Mouse (Mus musculus): Measurements from ENCODE around the gene Ppm1n. TPM values are rescaled to one million over a fixed set of nuclear protein-coding genes. Genes with fewer than 3 reads are reported as not detected.
A peak's percentile ranks its signal among the peaks of the same experiment; 100 is the strongest.

Ppm1n gene
- total and polyA plus RNA-seq, 3 experiments: not detected

DNA sequence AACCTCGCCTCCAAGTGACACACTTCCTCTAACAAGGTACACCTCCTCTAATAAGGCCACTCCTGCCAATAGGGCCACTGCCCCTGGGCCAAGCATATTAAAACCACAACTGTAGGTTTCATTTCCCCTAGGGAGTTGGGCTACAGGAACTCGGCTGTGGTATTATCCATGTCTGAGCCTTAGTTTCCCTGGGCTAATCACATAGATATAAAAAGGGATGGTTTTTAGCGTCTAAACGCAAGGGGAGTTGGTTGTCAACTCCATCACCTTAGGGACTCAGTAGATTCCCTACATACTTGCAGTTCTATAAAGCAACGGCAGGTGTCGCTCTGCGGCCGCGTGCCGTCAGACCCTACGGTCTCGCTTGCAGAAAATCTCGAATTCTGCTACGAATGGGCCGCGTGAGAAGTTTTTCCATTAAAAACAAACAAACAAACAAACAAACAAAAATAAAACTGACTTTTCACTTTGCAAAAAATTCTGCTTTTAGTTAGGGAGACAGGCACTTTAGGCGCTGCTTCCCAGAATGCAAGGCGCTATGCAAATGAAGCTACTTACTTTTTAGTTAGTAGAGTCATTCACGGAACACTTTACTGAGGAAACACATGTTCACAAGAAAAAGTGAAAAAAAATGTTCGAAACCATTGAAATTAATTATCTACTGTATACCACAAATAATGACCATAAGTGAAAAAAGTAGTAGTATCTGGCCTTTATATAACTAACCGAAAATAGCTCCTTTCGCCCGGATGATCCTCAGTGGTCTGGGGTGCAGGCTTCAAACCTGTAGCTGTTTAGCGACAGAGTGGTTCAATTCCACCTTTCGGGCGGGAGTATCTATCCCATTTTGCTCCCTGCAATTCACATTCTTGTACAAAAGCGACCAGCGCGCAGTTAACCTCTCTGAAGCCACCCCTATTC, 20.9 kb upstream of the Ppm1n start:
- Histone ChIP-seq H3K27me3 (ENCODE audit: insufficient read depth, low read length) (peaks cover 26% of the 10 kb centered on the region), H3K4me3 (ENCODE audit: low read depth, low read length) (peak overlapping the region; percentile 59; the same call in 1 of the 2 replicates), H3K4me1 (ENCODE audit: insufficient read depth, low read depth, low read length) (peaks cover 34% of the 10 kb centered on the region), H3K9me3 (replicated peaks) (no peaks in the 10 kb centered on the region), H3K36me3 (replicated peaks) (no peaks in the 10 kb centered on the region)
- ATAC-seq (ENCODE audit: extremely low read depth, insufficient number of reproducible peaks, low FRiP score, poor library complexity, severe bottlenecking): peak; percentile 71
- DNase-seq (ENCODE audit: low spot score): no peak
- no peak for TF ChIP-seq GATA2 (IDR thresholded peaks at IDR 0.05; ENCODE audit: borderline replicate concordance, low read depth, low read length)
- no peak for TF ChIP-seq GATA1 (IDR thresholded peaks at IDR 0.05; ENCODE audit: borderline replicate concordance, low read length)
- TF ChIP-seq TAL1 (conservative IDR thresholded peaks at IDR 0.05; ENCODE audit: low read depth, low read length): no peak
- TF ChIP-seq POLR2AphosphoS5 (IDR thresholded peaks at IDR 0.05; ENCODE audit: insufficient replicate concordance, low read depth, low read length): no peak
- peak; percentile 66 for TF ChIP-seq CTCF (IDR thresholded peaks at IDR 0.05; ENCODE audit: low read depth, low read length)

DNA sequence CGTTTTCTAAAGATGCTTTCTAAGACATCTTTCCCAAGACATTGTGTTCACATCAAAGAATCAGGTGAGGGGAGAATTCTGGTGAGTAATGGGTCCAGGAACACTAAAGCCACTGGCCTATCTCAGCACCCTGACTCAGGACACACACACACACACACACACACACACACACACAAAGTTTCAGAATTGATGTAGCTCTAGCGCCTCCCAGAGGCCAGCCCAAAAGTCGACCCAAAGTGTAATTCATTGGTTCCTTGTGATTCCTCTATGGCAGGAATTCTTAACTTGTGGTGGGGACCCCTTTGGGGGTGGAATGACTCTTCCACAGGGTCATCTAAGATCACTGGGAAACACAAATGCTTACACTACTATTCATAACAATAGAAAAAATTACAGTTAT, 19.3 kb upstream of the Ppm1n start:
- no peak for TF ChIP-seq TAL1 (conservative IDR thresholded peaks at IDR 0.05; ENCODE audit: low read depth, low read length)
- no peak for TF ChIP-seq CTCF (IDR thresholded peaks at IDR 0.05; ENCODE audit: low read depth, low read length)
- TF ChIP-seq GATA1 (IDR thresholded peaks at IDR 0.05; ENCODE audit: borderline replicate concordance, low read length): no peak
- no peak for TF ChIP-seq POLR2AphosphoS5 (IDR thresholded peaks at IDR 0.05; ENCODE audit: insufficient replicate concordance, low read depth, low read length)
- no peak for TF ChIP-seq GATA2 (IDR thresholded peaks at IDR 0.05; ENCODE audit: borderline replicate concordance, low read depth, low read length)
- Histone ChIP-seq H3K4me3 (ENCODE audit: low read depth, low read length) (no peak overlapping the region), H3K9me3 (replicated peaks) (no peaks in the 10 kb centered on the region), H3K27me3 (ENCODE audit: insufficient read depth, low read length) (peaks cover 15% of the 10 kb centered on the region), H3K36me3 (replicated peaks) (no peaks in the 10 kb centered on the region), H3K4me1 (ENCODE audit: insufficient read depth, low read depth, low read length) (peaks cover 37% of the 10 kb centered on the region)
- DNase-seq (ENCODE audit: low spot score): no peak
- no peak for ATAC-seq (ENCODE audit: extremely low read depth, insufficient number of reproducible peaks, low FRiP score, poor library complexity, severe bottlenecking)

GRCm38 (mm10) chr7:19297794-19298193, 17.9 kb upstream of the Ppm1n start:
- Histone ChIP-seq H3K9me3 (replicated peaks) (no peaks in the 10 kb centered on the region), H3K27me3 (ENCODE audit: insufficient read depth, low read length) (peaks cover 18% of the 10 kb centered on the region), H3K36me3 (replicated peaks) (no peaks in the 10 kb centered on the region), H3K4me3 (ENCODE audit: low read depth, low read length) (no peak overlapping the region), H3K4me1 (ENCODE audit: insufficient read depth, low read depth, low read length) (peaks cover 36% of the 10 kb centered on the region)
- ATAC-seq (ENCODE audit: extremely low read depth, insufficient number of reproducible peaks, low FRiP score, poor library complexity, severe bottlenecking) (no peak), DNase-seq (ENCODE audit: low spot score) (no peak)
- TF ChIP-seq CTCF (IDR thresholded peaks at IDR 0.05; ENCODE audit: low read depth, low read length): no peak
- TF ChIP-seq GATA2 (IDR thresholded peaks at IDR 0.05; ENCODE audit: borderline replicate concordance, low read depth, low read length): no peak
- TF ChIP-seq TAL1 (conservative IDR thresholded peaks at IDR 0.05; ENCODE audit: low read depth, low read length): no peak
- TF ChIP-seq POLR2AphosphoS5 (IDR thresholded peaks at IDR 0.05; ENCODE audit: insufficient replicate concordance, low read depth, low read length): no peak
- TF ChIP-seq GATA1 (IDR thresholded peaks at IDR 0.05; ENCODE audit: borderline replicate concordance, low read length): no peak

- Histone ChIP-seq H3K36me3 (replicated peaks) (no peaks in the 10 kb centered on the region), H3K4me1 (ENCODE audit: insufficient read depth, low read depth, low read length) (peaks cover 35% of the 10 kb centered on the region), H3K9me3 (replicated peaks) (no peaks in the 10 kb centered on the region), H3K27me3 (ENCODE audit: insufficient read depth, low read length) (peaks cover 14% of the 10 kb centered on the region), H3K4me3 (ENCODE audit: low read depth, low read length) (no peak overlapping the region)
- TF ChIP-seq TAL1 (conservative IDR thresholded peaks at IDR 0.05; ENCODE audit: low read depth, low read length): no peak
- no peak for TF ChIP-seq CTCF (IDR thresholded peaks at IDR 0.05; ENCODE audit: low read depth, low read length)
- no peak for TF ChIP-seq GATA2 (IDR thresholded peaks at IDR 0.05; ENCODE audit: borderline replicate concordance, low read depth, low read length)
- TF ChIP-seq GATA1 (IDR thresholded peaks at IDR 0.05; ENCODE audit: borderline replicate concordance, low read length): no peak
- TF ChIP-seq POLR2AphosphoS5 (IDR thresholded peaks at IDR 0.05; ENCODE audit: insufficient replicate concordance, low read depth, low read length): no peak
- no peak for DNase-seq (ENCODE audit: low spot score)
- ATAC-seq (ENCODE audit: extremely low read depth, insufficient number of reproducible peaks, low FRiP score, poor library complexity, severe bottlenecking): no peak
Measured at GRCm38 (mm10) chr7:19297034-19297433, 17.2 kb upstream of the Ppm1n start.

- no peak for DNase-seq (ENCODE audit: low spot score)
- Histone ChIP-seq H3K4me1 (ENCODE audit: insufficient read depth, low read depth, low read length) (peaks cover 37% of the 10 kb centered on the region), H3K4me3 (ENCODE audit: low read depth, low read length) (peak overlapping the region; percentile 61; the same call in 1 of the 2 replicates), H3K27me3 (ENCODE audit: insufficient read depth, low read length) (peaks cover 7% of the 10 kb centered on the region), H3K36me3 (replicated peaks) (no peaks in the 10 kb centered on the region), H3K9me3 (replicated peaks) (no peaks in the 10 kb centered on the region)
- TF ChIP-seq POLR2AphosphoS5 (IDR thresholded peaks at IDR 0.05; ENCODE audit: insufficient replicate concordance, low read depth, low read length) (no peak), CTCF (IDR thresholded peaks at IDR 0.05; ENCODE audit: low read depth, low read length) (peak; percentile 85)
- peak; percentile 60 for ATAC-seq (ENCODE audit: extremely low read depth, insufficient number of reproducible peaks, low FRiP score, poor library complexity, severe bottlenecking)
Measured at GRCm38 (mm10) chr7:19295503-19296185, 15.8 kb upstream of the Ppm1n start.

DNA sequence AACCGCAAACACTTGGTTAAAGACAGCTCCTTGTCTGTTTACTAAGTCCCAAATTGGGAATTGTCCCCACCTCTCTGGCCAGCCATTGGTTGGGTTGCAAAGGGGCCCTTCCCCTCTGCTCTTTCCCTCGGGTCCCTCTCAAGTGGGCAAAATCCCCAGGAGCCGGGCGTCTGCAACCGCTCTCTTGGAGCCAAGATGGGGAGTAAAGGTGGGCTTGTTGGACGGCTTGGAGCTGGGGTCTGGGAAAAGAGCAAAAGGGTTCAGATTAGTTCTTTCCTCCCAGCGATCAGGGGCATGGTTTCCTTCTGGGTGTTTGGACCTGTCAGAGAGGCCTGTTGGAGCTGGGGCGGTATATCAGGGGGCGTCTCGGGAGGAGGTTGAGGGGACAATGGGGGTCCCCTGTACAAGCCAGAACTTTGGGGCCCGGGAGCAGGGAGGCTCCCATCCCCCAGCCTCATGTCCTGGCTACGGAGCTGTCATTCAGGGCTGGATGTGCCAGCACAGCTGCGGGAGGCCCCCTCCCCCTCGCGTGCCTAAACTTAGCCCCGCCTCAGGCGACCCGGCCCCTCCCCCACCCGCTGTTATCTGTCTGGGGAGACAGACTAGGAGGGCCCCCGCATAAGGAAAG, 11.2 kb upstream of the Ppm1n start:
- peaks cover 17% of the 10 kb centered on the region for H3K27me3 ChIP-seq (ENCODE audit: insufficient read depth, low read length)
- H3K36me3 ChIP-seq (replicated peaks): no peaks in the 10 kb centered on the region
- peaks cover 30% of the 10 kb centered on the region for H3K4me1 ChIP-seq (ENCODE audit: insufficient read depth, low read depth, low read length)
- no peak for ATAC-seq (ENCODE audit: extremely low read depth, insufficient number of reproducible peaks, low FRiP score, poor library complexity, severe bottlenecking)
- TF ChIP-seq CTCF (IDR thresholded peaks at IDR 0.05; ENCODE audit: low read depth, low read length) (no peak), POLR2AphosphoS5 (IDR thresholded peaks at IDR 0.05; ENCODE audit: insufficient replicate concordance, low read depth, low read length) (no peak), GATA1 (IDR thresholded peaks at IDR 0.05; ENCODE audit: borderline replicate concordance, low read length) (no peak), GATA2 (IDR thresholded peaks at IDR 0.05; ENCODE audit: borderline replicate concordance, low read depth, low read length) (no peak), TAL1 (conservative IDR thresholded peaks at IDR 0.05; ENCODE audit: low read depth, low read length) (no peak)
- no peaks in the 10 kb centered on the region for H3K9me3 ChIP-seq (replicated peaks)
- peak overlapping the region; percentile 65; the same call in 1 of the 2 replicates for H3K4me3 ChIP-seq (ENCODE audit: low read depth, low read length)
- DNase-seq (ENCODE audit: low spot score): no peak
